Mouse (Mus musculus): ENCODE measurements around the gene Rabggta. TPM values are rescaled to one million over a fixed set of nuclear protein-coding genes. Genes with fewer than 3 reads are reported as not detected.

Rabggta gene
- 47.1 and 59.2 TPM in 2 replicates for polyA plus RNA-seq (2014; fragmentation: Nextera tagmentation; extraction: Ambion mirVana)

DNA sequence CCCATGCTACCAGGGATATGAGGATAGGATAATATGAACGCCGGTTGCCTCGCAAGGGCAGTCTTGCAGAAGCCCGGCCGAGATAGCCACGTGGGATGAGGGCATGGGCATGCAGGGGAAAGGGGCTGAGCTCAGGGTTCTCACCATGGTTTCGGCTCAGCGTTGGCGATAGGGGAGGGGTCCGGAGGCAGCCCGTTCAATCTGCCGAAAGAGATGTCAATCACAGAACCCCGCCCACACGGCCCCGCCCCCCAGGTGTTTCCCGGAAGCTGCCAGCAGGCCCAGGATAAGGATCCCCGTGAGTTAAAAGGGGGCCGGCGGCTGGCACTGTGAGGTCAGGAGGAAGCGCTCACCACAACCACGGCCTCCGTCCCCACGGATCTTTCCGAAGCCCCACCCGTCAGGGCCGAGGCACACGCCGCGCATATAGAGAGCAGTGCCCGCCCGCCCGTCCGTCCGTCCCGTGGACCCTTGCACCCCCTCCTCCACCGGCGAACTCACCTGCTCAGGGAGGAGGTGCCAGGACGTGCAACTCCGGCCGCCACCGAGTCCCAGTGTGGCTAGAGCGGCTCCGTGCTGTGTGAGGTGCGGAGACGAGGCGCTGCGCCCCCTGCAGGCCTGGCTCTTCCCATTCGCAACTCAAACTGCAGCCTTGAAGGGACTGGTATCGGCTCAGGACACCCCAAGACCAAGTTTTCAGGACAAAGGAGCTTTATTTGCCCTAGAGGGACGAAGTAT is at the start of gene Rabggta:
Rabggta (minus strand) TSS at position 564 of the 738 bp plus-strand sequence.
- peak within 1 kb of the TSS; percentile 70 for H3K4me3 ChIP-seq (ENCODE audit: low read depth, low read length)
- H3K4me1 ChIP-seq (ENCODE audit: control insufficient read depth, insufficient read depth, low read length): 0 out of 2 replicates have a peak, but pooled peaks cover 4% of the 10 kb centered on the region
- H3K9me3 ChIP-seq (ENCODE audit: control insufficient read depth, low read length): no peaks in the 10 kb centered on the region
- H3K9ac ChIP-seq (replicated peaks; ENCODE audit: low read depth, low read length): peak within 1 kb of the TSS; percentile 68
- H3K36me3 ChIP-seq (ENCODE audit: control insufficient read depth, insufficient read depth, low read length): peaks cover 21% of the 10 kb centered on the region
- peak; percentile 98 for ATAC-seq (ENCODE audit: low read depth)
- H3K4me2 ChIP-seq (ENCODE audit: low read depth, low read length): peak within 1 kb of the TSS; percentile 46
- H3K27ac ChIP-seq (ENCODE audit: low read depth, low read length): peak within 1 kb of the TSS; percentile 78
- H3K27me3 ChIP-seq (ENCODE audit: control insufficient read depth, insufficient read depth, low read length): no peaks in the 10 kb centered on the region
- under 1% methylated on average over 50 of the region's 50 CpGs for WGBS

DNA sequence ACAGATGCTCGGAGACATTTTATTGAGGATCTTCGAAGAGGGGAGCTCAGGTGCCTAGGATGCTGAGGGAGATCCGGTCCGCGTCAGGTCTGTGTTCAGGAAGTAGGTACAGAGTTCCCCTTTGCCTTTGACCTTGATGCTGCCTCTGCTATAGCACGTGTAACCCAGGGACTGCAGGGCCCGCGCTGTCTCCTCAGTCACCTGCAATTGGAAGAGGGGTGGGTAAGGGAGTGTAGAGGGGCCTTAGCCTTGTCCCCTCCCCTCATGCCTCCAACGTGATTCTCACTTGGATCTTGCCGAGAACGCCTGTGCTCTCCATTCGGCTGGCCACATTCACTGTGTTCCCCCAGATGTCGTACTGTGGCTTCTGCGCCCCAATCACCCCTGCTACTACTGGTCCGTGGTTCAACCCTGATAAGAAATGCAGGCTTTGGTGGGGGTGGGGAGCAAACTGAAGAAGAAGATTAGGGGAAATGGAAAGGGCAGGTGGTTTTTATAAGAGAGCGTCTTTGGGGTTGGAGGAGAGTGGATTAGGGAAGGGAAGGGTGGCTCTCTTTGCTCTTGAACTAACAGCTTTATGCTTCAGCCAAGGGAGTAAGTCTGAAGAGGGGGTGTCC is 47.1 kb upstream of the Rabggta start:
- H3K36me3 ChIP-seq (ENCODE audit: control insufficient read depth, insufficient read depth, low read length): no peaks in the 10 kb centered on the region
- no peak overlapping the region for H3K27ac ChIP-seq (ENCODE audit: low read depth, low read length)
- WGBS: 76% methylated on average over 16 of the region's 16 CpGs
- ATAC-seq (ENCODE audit: low read depth): no peak
- peaks cover 19% of the 10 kb centered on the region for H3K27me3 ChIP-seq (ENCODE audit: control insufficient read depth, insufficient read depth, low read length)
- 0 out of 2 replicates have a peak, but pooled peaks cover 2% of the 10 kb centered on the region for H3K4me1 ChIP-seq (ENCODE audit: control insufficient read depth, insufficient read depth, low read length)
- no peak overlapping the region for H3K4me3 ChIP-seq (ENCODE audit: low read depth, low read length)
- no peak overlapping the region for H3K4me2 ChIP-seq (ENCODE audit: low read depth, low read length)
- no peaks in the 10 kb centered on the region for H3K9me3 ChIP-seq (ENCODE audit: control insufficient read depth, low read length)
- H3K9ac ChIP-seq (replicated peaks; ENCODE audit: low read depth, low read length): no peak overlapping the region

DNA sequence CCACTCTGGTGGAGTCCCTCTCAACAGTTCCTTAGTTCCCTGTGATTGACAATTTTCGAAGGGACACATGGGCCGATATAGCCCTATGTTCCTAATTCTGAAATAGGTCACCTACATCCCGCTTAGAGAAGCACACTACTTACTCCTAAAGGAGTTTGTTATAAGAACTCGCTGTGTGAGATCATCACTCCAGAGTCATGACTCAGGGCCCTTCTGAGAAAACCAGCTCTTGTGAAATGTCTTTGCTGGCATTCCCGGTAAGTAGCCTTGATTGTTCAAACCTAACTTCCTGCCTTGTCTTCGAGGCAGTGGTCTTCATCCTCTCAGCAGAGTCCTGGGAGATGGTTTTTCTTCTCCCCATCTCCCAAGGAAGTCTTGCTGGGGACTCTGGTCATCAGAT is 46.5 kb upstream of the Rabggta start:
- no peak for ATAC-seq (ENCODE audit: low read depth)
- 0 out of 2 replicates have a peak, but pooled peaks cover 2% of the 10 kb centered on the region for H3K4me1 ChIP-seq (ENCODE audit: control insufficient read depth, insufficient read depth, low read length)
- H3K9ac ChIP-seq (replicated peaks; ENCODE audit: low read depth, low read length): no peak overlapping the region
- no peaks in the 10 kb centered on the region for H3K9me3 ChIP-seq (ENCODE audit: control insufficient read depth, low read length)
- no peak overlapping the region for H3K27ac ChIP-seq (ENCODE audit: low read depth, low read length)
- H3K36me3 ChIP-seq (ENCODE audit: control insufficient read depth, insufficient read depth, low read length): no peaks in the 10 kb centered on the region
- no peak overlapping the region for H3K4me2 ChIP-seq (ENCODE audit: low read depth, low read length)
- peaks cover 20% of the 10 kb centered on the region for H3K27me3 ChIP-seq (ENCODE audit: control insufficient read depth, insufficient read depth, low read length)
- WGBS: 87% methylated on average over 6 of the region's 6 CpGs
- H3K4me3 ChIP-seq (ENCODE audit: low read depth, low read length): no peak overlapping the region

DNA sequence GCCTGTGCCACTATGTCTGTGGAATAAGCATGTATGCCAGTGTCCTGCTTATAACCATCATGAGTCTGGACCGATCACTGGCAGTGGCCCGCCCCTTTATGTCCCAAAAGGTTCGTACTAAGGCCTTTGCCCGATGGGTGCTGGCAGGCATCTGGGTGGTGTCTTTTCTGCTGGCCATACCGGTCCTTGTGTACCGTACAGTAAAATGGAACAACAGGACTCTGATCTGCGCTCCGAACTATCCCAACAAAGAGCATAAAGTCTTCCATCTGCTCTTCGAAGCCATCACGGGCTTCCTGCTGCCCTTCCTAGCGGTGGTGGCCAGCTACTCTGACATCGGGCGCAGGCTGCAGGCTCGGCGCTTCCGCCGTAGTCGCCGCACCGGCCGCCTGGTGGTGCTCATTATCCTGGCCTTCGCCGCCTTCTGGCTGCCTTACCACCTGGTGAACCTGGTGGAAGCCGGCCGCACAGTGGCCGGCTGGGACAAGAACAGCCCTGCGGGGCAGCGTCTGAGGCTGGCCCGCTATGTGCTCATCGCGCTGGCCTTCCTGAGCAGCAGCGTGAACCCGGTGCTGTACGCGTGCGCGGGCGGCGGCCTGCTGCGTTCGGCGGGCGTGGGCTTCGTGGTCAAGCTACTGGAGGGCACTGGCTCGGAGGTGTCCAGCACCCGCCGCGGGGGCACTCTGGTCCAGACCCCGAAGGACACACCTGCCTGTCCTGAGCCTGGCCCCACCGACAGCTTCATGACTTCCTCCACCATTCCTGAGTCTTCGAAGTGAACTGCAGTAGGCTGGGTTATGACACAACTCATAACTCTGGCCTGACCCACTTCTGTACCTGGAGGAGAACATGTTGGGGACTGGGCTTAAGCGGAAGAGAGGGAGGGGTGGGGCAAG is 45.7 kb upstream of the Rabggta start:
- Histone ChIP-seq H3K27ac (ENCODE audit: low read depth, low read length) (no peak overlapping the region; the same call in 1 of the 2 replicates), H3K9ac (replicated peaks; ENCODE audit: low read depth, low read length) (peak overlapping the region; percentile 50), H3K4me3 (ENCODE audit: low read depth, low read length) (peak overlapping the region; percentile 35), H3K9me3 (ENCODE audit: control insufficient read depth, low read length) (no peaks in the 10 kb centered on the region), H3K4me2 (ENCODE audit: low read depth, low read length) (peak overlapping the region; percentile 68), H3K27me3 (ENCODE audit: control insufficient read depth, insufficient read depth, low read length) (peaks cover 23% of the 10 kb centered on the region), H3K4me1 (ENCODE audit: control insufficient read depth, insufficient read depth, low read length) (0 out of 2 replicates have a peak, but pooled peaks cover 2% of the 10 kb centered on the region), H3K36me3 (ENCODE audit: control insufficient read depth, insufficient read depth, low read length) (no peaks in the 10 kb centered on the region)
- peak; percentile 73 for ATAC-seq (ENCODE audit: low read depth)
- WGBS: 11% methylated on average over 50 of the region's 52 CpGs

DNA sequence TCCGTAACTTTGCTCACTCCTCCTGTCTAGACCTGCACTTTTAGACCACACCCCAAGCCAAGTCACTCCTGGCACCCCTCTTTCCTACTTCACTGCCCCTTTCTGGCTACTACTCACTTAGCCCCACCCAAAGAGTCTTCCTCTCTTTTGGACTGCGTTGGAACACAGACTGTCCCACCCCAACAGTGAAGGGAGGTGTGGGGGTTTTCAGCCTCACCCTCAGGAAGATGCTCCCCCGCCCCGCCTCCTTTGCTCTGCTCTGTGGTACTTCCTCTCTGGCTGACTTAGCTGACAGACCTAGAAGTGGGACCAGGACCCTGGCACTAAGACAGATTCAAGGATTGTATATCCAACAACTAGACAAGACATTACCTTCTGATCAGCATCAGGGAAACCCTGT is 43.6 kb upstream of the Rabggta start, which contains the start of gene Ltb4r1:
Ltb4r1 (plus strand) TSS at position 267 of the 400 bp plus-strand sequence.
- peaks cover 9% of the 10 kb centered on the region; the same call in 1 of the 2 replicates for H3K4me1 ChIP-seq (ENCODE audit: control insufficient read depth, insufficient read depth, low read length)
- H3K9ac ChIP-seq (replicated peaks; ENCODE audit: low read depth, low read length): no peak within 1 kb of the TSS
- no peak within 1 kb of the TSS for H3K4me2 ChIP-seq (ENCODE audit: low read depth, low read length)
- H3K9me3 ChIP-seq (ENCODE audit: control insufficient read depth, low read length): no peaks in the 10 kb centered on the region
- H3K4me3 ChIP-seq (ENCODE audit: low read depth, low read length): no peak within 1 kb of the TSS
- peaks cover 33% of the 10 kb centered on the region for H3K27me3 ChIP-seq (ENCODE audit: control insufficient read depth, insufficient read depth, low read length)
- no peak for ATAC-seq (ENCODE audit: low read depth)
- WGBS: 75% methylated on average over 4 of the region's 4 CpGs
- no peaks in the 10 kb centered on the region for H3K36me3 ChIP-seq (ENCODE audit: control insufficient read depth, insufficient read depth, low read length)
- H3K27ac ChIP-seq (ENCODE audit: low read depth, low read length): no peak within 1 kb of the TSS

DNA sequence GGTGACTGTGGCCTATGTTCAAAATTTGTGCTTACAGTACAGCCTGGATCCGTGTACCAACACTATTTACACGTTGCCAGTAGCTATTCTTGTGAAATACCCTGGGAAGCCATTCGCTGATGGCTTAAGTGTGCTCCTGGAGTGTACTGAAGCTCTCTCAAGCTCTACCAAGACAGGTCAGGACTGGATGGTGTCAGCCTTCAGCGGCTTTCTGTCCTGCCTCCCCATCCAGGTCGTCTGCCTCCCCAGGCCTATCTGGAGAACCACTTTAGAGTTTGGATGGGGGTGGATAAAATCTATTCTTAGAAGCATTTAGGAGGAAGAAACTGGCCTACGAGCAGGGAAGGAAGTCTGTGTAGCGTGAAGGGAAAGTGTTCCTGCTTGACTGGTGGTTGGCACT is 41.1 kb upstream of the Rabggta start:
- Histone ChIP-seq H3K4me3 (ENCODE audit: low read depth, low read length) (no peak overlapping the region), H3K4me1 (ENCODE audit: control insufficient read depth, insufficient read depth, low read length) (peaks cover 9% of the 10 kb centered on the region; the same call in 1 of the 2 replicates), H3K27ac (ENCODE audit: low read depth, low read length) (no peak overlapping the region; the same call in 1 of the 2 replicates), H3K9me3 (ENCODE audit: control insufficient read depth, low read length) (no peaks in the 10 kb centered on the region), H3K27me3 (ENCODE audit: control insufficient read depth, insufficient read depth, low read length) (peaks cover 28% of the 10 kb centered on the region), H3K4me2 (ENCODE audit: low read depth, low read length) (no peak overlapping the region), H3K9ac (replicated peaks; ENCODE audit: low read depth, low read length) (no peak overlapping the region), H3K36me3 (ENCODE audit: control insufficient read depth, insufficient read depth, low read length) (no peaks in the 10 kb centered on the region)
- ATAC-seq (ENCODE audit: low read depth): no peak
- WGBS: 67% methylated on average over 7 of the region's 7 CpGs

DNA sequence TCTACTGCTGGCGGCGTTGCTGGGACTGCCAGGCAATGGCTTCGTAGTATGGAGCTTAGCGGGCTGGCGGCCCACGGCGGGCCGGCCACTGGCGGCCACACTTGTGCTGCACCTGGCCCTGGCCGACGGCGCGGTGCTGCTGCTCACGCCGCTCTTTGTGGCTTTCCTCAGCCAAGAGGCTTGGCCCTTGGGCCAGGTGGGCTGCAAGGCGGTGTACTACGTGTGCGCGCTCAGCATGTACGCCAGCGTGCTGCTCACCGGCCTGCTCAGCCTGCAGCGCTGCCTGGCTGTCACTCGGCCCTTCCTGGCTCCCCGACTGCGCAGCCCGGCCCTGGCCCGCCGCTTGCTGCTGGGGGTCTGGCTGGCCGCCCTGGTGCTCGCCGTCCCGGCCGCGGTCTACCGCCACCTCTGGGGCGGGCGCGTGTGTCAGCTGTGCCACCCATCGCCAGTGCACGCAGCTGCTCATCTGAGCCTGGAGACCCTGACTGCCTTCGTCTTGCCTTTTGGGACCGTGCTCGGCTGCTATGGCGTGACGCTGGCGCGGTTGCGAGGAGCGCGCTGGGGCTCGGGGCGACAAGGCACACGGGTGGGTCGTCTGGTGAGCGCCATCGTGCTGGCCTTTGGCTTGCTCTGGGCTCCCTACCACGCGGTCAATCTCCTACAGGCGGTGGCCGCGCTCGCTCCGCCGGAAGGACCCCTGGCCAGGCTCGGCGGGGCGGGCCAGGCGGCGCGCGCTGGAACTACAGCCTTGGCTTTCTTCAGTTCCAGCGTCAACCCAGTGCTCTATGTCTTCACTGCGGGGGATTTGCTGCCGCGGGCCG is 40.1 kb upstream of the Rabggta start:
- H3K9me3 ChIP-seq (ENCODE audit: control insufficient read depth, low read length): no peaks in the 10 kb centered on the region
- H3K4me3 ChIP-seq (ENCODE audit: low read depth, low read length): peak overlapping the region; percentile 45
- WGBS: under 1% methylated on average over 77 of the region's 77 CpGs
- H3K27me3 ChIP-seq (ENCODE audit: control insufficient read depth, insufficient read depth, low read length): peaks cover 25% of the 10 kb centered on the region
- peak overlapping the region; percentile 83 for H3K4me2 ChIP-seq (ENCODE audit: low read depth, low read length)
- H3K27ac ChIP-seq (ENCODE audit: low read depth, low read length): peak overlapping the region; percentile 52
- no peaks in the 10 kb centered on the region for H3K36me3 ChIP-seq (ENCODE audit: control insufficient read depth, insufficient read depth, low read length)
- H3K4me1 ChIP-seq (ENCODE audit: control insufficient read depth, insufficient read depth, low read length): peaks cover 7% of the 10 kb centered on the region; the same call in 1 of the 2 replicates
- peak; percentile 81 for ATAC-seq (ENCODE audit: low read depth)
- peak overlapping the region; percentile 68 for H3K9ac ChIP-seq (replicated peaks; ENCODE audit: low read depth, low read length)

DNA sequence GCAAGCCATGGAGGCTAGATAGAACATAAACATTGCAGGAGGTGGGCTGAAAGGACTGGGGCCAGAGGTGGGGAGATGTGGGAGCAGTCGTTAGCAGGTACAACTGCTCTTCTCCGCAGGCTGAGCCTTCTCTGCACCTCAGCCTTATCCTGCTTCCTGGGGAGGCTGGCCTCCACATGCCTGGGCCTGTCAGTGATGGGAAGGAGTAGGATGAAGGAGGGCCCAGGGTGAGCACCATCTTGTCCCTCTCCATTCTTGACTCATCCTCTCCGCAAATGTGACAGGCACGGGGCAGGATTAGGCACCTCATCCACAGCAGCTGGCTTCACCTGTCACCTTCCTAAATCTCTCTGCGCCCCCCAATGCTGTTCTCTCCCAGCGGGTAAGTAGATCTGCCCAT is 39.1 kb upstream of the Rabggta start, which contains the start of gene Ltb4r2:
Ltb4r2 (plus strand) TSS at position 266 of the 400 bp plus-strand sequence.
- H3K36me3 ChIP-seq (ENCODE audit: control insufficient read depth, insufficient read depth, low read length): peaks cover 1% of the 10 kb centered on the region; the same call in 1 of the 2 replicates
- H3K9me3 ChIP-seq (ENCODE audit: control insufficient read depth, low read length): no peaks in the 10 kb centered on the region
- peak within 1 kb of the TSS; percentile 45 for H3K4me3 ChIP-seq (ENCODE audit: low read depth, low read length)
- peaks cover 19% of the 10 kb centered on the region for H3K27me3 ChIP-seq (ENCODE audit: control insufficient read depth, insufficient read depth, low read length)
- peak within 1 kb of the TSS; percentile 68 for H3K9ac ChIP-seq (replicated peaks; ENCODE audit: low read depth, low read length)
- no peak for ATAC-seq (ENCODE audit: low read depth)
- 82% methylated on average over 6 of the region's 6 CpGs for WGBS
- H3K4me1 ChIP-seq (ENCODE audit: control insufficient read depth, insufficient read depth, low read length): peaks cover 7% of the 10 kb centered on the region; the same call in 1 of the 2 replicates
- peak within 1 kb of the TSS; percentile 52 for H3K27ac ChIP-seq (ENCODE audit: low read depth, low read length)
- H3K4me2 ChIP-seq (ENCODE audit: low read depth, low read length): peak within 1 kb of the TSS; percentile 83

Measured in neural tube, embryonic 14.5 days (tissue).